Mouse (Mus musculus): ENCODE measurements at regions not wholly inside any gene's neighbourhood (a gene's known extent, or its start where the extent isn't known, plus 50 kb on each side); places are given as distances from the start of the nearest gene placed in this dataset.
"Not testable (repeated sequence)": the region's sequence is repeated elsewhere in the genome, so short reads cannot be mapped to it uniquely, and the experiment has no call there.

DNA sequence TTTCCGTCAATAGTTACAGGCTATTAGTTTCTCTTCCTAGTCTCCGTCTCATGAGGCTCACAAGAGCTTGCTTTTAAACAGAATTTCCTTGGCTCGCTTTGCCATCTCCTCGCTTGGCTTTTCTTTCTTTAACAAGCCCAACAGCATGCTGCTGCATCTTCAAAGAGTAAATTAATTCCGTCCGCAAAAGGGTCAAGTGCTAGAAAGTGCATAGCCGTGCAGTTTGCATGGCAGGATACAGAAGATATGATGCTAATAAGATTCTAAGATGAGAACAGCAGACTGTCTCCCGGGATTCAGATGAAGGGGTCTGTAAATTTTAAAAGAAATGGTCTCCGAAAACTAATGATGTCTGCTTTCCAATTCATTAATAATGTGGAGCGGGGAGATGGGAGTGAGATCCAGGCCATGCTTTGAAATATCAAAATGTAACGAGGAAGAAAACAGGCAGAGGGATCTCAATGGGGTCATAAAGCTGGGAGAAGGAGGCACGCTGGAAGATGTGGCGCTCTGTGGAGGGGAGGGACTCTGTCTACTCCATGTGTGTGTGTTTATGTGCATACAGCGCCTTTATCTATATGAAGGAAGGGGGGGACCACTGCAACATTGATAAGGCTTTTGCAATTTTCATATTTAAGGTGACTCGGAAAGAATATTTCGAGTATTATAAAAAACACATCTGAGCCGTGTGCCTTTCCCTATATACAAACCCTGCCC is 183.0 kb upstream of the Pmfbp1 start:
- DNase-seq (ENCODE audit: extremely low read depth, low read depth): no peak

DNA sequence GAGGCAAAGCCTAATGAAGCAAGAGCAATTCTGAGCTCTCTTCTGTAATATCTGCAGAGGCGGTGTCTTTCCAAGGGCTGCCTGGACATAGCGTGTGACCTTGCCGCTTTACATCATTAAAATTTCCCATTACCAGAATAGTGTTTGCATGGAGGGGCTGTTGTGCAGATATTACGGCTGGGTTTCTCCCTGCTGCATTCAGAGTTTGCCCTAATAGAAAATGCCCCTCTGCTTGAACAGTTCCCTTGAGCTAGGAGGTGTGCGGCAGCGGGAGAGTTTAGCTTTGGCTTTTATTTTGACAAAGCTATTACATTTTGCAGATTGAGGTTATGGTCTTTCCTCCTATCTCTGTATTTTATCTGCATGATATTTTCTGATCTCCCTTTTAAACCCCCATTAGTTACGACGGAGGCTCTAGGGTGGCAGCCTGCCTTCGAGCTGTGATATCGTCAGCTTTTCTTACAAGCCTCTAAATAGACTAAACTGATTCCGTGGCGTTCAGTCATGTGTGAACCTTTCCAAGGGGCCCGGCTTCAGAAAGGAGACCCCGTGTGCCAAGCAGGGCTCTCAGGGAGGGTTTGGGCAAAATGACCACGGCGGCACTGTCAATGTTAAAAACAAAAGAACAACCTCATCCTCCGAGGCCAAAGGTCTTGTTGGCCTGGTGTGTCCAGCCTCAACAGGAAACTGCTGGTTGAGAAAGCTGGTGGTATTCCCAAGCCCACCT is 182.2 kb upstream of the Pmfbp1 start:
- DNase-seq (ENCODE audit: extremely low read depth, low read depth): no peak

DNA sequence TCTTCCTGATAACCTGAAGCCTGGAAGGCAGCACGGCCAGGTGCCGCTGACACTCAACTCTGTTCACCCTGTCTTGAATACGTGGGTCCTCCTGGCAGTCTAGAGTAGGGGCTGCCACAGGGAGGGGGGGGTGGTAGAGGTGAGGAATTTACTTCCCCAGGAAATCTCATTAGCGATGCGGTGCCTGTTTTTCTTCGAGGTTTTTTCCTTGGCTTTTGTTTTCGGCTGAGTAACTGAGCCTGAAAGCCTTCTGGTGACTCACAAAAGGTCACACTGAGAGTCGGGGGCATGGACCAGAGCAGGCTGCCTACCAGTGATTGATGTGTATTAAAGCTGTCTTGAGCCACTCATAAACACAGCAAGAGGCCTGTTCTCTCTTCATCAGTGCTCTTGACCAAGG is 181.1 kb upstream of the Pmfbp1 start:
- no peak for DNase-seq (ENCODE audit: extremely low read depth, low read depth)

DNA sequence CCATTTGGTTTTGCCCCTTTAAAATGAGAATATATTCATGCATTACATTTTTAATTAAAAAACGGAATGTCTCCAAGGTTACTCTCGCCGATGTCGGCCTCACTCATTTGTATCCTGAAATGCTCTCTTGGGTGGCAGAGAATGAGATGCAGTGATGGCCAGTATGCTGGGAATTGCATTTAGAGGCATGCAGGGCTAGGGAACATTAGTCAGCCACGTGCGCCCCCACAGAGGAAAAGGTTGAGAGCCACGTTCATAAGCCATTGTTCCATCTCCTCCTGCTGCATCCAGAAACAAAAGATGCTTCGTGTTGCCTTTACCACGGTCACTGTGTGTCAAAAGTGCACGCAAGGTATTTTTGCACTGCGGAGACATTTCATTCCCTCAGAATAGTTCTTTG is 172.9 kb upstream of the Pmfbp1 start:
- no peak for DNase-seq (ENCODE audit: extremely low read depth, low read depth)

DNA sequence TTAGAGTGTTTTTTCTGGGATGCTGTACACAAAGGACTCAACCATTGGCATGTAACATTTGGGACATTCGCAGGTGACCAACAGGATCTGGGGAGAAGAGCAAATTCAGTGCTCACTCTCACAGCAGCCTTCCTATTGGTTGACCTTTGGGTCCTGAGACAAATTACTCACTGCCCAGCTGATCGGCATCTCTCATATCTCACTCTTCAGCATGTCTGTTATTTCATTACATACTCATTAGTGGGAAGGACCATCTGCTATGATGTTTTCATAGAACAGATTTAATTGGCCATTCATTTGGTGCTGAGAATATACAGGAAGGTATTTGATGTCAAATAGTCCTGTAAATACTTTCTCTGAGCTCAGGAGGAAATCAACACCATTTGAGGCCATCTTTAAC is 170.5 kb upstream of the Pmfbp1 start:
- no peak for DNase-seq (ENCODE audit: extremely low read depth, low read depth)

DNA sequence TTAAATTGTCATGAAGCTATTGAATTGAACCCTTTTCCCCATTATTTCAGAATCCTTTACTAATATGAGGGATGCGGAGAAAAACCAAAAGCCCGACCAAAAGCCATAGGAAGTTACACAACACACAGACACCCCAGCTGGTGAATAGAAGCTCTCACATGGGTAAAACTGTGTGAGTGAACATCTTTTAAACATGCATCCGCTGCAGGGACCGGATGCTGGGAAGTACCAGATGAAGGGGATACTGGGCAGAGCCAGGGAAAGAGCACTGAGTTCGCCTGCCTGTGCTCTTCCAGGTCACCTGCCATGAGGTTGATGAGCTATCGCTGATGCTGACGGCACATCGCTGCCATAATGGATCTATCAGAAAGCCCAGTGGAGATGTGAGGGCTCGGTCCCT is 169.6 kb upstream of the Pmfbp1 start:
- no peak for DNase-seq (ENCODE audit: extremely low read depth, low read depth)

DNA sequence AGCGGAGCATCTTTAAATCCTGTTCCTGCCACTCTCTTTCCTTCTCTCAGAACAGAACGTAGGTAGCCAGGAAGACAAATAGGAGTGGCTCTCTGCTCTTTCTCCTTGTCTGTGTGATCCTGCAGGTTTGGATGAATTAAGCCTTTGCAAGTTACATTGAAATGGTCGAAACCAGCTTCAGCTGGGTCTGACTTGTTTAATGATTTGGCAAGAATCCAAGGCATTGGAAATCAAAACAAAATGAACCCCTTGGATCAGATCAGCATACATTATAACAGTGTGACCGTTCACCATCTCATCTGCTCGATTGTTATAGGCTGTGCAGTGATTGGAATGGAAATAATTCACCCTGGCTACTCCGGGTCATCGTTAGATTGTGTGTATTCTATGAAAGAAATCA is 157.6 kb upstream of the Pmfbp1 start:
- no peak for DNase-seq (ENCODE audit: extremely low read depth, low read depth)

DNA sequence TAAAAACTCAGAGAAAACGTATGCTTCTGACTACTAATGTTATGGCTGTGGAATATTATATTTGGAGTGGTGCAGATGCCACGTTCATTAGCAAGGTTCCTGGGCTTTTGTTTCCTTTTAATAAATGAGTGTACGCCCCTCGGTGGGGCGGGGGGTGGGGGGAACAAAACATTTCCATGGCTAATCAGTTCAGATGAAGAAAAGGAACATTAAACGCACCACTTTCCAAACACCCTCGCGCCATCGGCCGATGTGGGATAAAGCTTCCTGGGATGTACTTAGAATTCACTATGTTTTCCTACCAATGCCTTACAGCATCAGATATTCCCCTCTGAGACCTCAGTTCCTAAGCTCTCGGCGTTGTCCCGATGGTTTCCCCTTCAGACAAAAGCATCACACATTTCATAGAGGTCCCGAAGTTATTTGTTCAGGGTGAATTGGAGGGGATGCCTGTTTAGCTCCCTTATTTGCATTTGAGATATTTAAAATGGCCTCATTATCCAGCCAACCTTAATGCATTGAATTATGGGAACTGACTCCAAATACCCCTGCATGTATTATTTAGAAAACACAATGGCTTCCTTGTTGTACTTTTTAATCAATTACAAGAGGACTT is 155.5 kb upstream of the Pmfbp1 start:
- no peak for DNase-seq (ENCODE audit: extremely low read depth, low read depth)

DNA sequence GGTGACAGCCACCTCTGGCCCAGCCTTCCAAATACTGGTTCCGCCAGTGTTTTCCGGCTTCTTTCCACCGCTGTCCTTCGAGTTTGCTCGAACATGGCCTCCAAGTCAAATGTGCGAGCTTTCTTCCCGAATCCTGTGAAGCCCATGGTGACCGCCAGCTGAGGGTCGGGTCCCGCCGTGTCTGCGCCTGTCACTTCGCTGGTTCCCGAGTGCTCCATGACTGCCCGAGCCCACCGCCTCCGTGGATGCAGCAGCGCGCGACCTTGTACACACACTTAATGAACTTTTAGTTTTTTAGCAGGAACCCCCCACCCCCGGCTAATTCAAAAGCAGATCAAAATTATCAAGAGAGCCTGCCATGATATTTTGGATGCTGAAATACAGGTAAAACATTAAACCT is 153.2 kb upstream of the Pmfbp1 start:
- DNase-seq (ENCODE audit: extremely low read depth, low read depth): not testable (repeated sequence)

DNA sequence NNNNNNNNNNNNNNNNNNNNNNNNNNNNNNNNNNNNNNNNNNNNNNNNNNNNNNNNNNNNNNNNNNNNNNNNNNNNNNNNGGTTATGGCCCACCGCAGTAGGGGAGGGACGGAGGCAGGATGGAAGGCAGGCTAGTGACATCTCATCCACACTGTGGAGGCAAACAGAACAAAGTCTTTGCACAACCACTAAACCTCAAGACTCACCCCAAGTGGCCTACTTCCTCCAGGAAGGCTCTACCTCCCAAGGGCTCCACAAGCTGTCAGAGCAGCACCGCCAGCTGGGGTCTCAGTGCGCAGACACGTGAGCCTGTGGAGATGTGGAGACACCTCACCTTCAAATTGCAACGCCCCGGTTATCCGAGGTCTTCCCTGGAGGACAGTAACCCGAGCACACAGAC is 138.7 kb upstream of the Pmfbp1 start:
- DNase-seq (ENCODE audit: extremely low read depth, low read depth): no peak

DNA sequence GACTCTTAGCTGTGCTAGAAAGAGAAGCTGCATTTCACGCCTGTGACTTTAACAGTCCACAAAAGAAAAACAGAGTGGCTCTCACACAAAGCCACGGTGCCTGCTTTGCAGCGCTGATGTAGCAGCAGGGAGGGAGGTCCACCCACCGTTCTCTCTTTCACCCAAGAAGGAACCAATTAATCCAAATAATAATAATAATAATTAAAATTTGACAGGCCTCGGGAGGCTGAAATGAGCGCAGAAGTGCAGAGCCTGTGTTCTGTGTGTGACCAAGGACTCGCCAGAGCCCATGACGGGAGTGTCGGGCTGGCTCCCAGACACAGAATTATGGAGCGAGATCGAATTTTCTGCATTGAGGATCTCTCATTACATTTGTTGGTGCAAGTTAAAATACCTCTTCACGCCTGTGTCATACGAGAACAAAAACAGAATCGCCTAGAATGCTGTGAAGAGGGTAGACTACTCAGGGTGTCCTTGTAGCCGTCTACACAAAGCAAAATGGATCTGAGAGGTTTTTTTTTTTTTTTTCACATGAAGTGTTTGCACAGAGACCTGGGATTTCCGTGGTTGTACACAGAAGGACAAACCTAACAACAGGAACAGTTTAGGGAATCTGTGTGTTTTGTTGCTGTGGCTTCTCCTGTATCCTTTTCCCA is 134.3 kb upstream of the Pmfbp1 start:
- no peak for DNase-seq (ENCODE audit: extremely low read depth, low read depth)

DNA sequence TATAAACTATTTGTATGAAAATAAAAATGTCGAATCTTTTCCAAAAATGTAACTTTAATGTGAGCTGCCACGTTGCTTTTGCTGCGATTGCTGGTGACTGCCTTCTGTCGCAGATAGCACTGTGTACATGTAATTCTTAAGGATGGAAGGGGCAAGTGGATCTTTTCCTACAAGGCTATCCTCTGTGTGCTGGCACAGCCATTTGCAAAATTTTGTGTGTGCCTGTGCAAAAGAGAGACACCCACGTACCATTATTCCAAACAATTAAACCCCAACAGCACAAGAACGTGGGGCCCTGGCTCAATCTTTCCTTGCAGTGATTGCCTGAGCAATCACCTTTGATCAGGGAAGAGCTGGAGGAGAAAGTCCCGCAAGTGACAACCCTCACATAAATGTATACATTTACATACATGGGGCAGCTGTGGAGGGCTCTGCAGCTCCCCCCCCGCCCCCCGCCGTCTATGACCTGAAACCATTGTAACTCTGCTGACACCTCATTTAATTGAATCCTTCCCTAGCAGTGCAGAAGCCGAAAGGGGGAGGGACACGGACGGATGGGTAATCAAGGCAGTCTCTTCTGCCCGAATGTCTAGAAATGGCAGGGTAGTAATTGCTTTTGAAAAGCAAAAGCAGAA is 133.6 kb upstream of the Pmfbp1 start:
- no peak for DNase-seq (ENCODE audit: extremely low read depth, low read depth)

DNA sequence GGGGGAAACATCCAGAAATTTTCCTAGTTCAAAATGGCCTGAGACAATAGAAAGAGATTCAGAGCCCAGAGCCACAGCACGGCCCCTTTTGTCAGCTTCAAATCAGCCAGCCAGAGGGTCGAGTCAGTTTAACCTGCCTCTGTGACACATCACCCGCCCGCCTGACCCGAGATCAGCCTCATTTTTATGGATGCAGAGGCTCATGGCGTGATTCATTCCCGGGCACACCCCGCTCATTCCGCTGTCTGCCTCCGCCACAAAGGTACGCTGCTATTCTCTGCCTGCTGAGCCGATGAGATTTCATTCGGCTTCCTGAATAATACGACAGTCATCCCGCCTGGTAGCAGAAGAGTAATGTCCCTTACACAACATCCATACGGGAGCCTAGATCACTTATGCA is 132.9 kb upstream of the Pmfbp1 start:
- no peak for DNase-seq (ENCODE audit: extremely low read depth, low read depth)

DNA sequence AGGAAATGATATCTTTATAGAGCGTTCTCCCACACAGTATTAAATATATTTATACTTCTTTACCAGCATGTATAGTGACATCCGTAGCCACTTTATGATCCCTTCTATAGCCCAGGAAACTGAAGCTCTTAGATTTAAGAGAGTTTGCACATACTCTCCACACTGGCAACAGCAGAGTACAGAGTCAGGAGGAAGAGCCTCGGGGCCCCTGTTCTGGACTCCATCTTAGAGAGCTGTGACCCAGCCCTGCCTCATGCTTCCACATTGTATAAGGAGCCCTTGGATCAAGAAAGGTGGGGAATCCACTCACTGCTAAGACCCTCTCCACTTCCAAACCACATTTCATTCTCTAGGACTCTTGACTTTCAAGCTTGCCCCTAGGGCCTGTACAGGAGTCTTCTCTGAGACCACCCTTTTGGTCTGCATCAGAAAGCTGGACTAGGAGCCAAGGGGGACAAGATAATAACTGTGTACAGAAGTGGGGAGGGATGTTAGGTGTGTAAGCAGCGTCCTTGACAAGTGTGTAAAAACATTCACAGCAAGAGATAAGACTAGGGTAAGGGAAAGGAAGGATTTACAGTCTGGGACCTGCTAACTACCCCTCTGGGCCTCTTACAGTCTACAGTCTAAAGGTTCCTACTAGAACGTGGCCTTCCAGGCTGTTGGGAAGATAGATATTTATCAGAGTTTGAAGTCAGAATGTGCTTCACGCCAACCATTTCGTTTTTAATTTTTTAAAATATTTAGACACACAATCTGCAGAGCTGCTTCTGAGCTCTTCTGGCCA is 132.1 kb upstream of the Pmfbp1 start:
- no peak for DNase-seq (ENCODE audit: extremely low read depth, low read depth)

DNA sequence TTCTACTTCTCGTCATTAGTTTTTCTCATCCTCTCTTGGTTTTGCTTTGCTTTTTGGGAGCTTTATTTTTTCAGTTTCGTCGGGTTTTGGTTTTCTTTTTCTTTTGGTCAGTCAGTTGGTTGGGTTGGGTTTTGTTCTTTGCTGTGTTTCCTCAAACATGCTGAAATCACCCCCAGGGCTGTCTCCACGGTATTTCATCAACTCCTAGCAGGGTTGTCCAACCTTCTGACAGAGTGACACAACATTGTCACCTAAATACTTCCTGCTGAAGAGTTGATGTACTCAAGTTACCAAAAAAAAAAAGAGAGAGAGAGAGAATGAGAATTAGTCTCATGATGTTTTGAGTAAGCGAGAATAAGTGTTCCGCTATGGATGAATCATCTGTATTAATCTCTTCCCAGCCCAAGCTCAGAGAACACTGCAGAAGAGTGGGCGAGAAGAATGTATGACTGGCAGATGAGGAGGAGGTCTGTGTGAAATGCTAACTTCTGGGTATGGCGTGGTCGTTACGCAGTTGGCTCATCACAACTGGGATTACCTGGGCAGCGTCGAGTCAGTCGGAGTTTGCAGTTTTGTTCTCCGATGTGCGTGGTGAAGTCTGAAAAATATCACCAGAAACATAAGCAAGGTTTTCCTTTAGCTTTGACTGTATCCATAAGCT is 130.5 kb upstream of the Pmfbp1 start:
- no peak for DNase-seq (ENCODE audit: extremely low read depth, low read depth)

DNA sequence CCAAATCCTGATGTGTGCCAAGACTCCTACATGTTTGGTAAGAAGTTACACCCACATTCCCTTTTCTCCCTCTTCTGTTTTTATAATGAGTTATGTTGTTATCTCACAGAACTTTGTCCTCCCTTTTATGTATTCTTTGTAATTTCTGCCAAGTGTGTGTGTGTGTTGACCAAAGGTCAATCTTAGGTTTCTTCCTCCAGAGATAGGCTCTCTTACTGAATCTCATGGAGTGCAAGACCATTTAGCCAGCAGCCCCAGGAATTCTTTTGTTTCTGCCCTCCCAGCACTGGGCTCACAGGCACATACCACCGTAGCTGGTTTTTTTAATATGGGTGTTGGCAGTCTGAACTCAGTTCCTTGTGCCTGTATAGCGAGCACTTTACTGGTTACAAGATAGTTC is 119.8 kb upstream of the Pmfbp1 start:
- no peak for DNase-seq (ENCODE audit: extremely low read depth, low read depth)

DNA sequence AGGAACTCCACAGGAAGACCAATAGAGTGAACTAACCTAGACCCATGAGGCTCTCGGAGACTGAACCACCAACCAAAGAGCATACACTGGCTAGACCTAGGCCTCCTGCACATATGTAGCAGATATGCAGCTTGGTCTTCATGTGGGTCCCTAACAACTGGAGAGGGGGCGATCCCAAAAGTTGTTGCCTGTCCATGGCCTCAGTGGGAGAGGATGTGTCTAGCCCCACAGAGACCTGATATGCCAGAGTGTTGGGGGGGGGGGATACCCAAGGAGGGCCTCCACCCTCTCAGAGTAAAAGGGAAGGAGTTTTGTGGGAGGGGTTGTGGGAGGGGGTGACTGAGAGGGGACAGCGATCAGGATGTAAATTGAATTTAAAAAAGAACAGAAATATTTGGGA is 108.9 kb upstream of the Pmfbp1 start:
- DNase-seq (ENCODE audit: extremely low read depth, low read depth): no peak

DNA sequence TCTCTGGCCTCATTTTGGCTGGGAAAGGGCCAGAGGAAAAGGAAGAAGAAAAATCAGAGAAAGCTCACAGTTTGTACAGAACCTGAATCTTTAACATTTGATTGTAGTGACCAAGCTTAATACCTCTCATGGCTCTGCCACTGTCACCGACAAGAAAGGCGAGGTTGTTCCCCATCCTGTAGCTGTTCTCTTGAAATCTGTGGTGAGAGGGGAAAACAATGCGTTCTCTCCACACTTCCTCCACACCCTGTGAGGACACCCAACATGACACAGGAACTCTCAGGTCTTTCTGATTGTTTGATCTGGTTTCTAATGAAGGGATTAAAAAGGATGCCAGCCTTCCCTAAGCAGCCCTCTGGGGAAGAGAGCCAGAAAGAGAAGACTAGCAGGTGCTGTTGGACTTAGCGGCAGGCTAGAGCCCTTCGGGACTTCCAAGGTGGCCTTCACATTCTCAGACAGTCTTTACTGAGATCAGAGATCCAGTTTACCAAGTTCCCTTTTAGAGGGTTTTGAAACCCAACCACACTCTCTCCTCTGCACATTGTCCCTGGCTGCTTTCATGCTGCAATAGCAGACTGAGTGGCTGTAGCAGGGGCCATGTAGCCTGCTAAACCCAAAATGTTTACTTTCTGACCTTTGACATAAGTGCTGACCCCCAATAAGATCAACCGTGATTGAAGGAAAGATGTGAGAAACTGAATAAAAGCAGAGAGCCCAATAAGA is 98.5 kb upstream of the Pmfbp1 start:
- DNase-seq (ENCODE audit: extremely low read depth, low read depth): no peak

DNA sequence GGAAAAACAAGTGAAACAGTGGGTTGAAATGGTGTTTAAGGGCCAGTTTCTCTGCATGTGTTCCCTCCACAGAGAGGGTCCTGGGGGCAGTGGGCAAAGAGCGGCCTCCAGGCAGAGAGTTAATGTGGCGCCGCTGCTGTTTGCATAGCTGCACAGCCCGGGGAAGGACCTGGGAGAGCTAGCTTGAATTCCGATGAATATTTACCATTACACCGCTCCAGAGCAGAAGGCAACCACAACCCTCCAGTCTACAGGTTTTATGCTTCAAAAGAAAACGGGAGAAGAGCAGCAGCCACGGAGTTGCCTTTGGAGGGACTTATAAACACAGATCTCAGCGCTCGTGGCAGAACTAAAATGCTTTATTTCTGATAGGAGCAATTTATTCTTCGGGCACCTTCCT is 94.2 kb upstream of the Pmfbp1 start:
- DNase-seq (ENCODE audit: extremely low read depth, low read depth): no peak

DNA sequence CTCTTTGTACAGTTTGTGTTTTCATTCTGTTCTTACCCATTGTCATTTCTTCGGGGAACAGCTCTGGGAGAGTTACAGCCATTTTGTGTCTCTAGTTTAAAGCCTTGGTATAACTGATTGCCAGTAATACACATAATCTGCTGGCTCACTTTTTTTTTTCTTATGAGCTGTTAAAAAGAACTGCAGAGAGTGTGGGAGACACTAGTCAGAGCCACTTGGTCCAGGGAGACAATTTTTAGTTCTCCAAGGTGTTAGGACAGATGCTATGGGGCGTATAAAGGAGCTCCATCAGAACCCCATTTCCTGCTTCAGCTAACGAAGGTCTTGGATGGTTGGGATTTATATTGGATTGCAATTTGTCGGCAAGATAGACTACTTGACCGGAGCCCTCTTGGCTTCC is 93.6 kb upstream of the Pmfbp1 start:
- DNase-seq (ENCODE audit: extremely low read depth, low read depth): no peak

Measured in MEL-GATA-1-ER (cell line).